Mouse (Mus musculus): ENCODE measurements around the gene Tnik.

Gene Tnik

DNA sequence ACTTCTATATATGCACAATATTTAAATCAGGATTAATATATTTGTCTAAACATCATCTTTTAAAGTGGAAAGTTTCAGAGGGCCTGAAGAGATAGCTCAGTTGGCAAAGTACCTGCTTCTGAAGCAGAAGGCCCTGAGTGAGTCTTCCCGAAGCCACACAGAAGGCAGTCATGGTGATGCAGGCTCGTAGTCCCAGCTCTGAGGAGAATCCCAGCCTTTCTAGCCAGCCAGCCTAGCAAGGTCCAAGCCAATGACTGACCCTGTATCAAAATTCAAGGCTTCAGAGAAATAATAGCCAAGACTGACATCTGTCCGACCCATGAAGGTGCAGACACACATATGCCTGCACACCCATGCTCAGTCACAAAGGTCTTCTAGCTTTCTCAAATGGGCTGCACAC, 279.9 kb downstream of the Tnik start:
- in situ Hi-C loops (cut with MboI, MseI), result no loop called here

DNA sequence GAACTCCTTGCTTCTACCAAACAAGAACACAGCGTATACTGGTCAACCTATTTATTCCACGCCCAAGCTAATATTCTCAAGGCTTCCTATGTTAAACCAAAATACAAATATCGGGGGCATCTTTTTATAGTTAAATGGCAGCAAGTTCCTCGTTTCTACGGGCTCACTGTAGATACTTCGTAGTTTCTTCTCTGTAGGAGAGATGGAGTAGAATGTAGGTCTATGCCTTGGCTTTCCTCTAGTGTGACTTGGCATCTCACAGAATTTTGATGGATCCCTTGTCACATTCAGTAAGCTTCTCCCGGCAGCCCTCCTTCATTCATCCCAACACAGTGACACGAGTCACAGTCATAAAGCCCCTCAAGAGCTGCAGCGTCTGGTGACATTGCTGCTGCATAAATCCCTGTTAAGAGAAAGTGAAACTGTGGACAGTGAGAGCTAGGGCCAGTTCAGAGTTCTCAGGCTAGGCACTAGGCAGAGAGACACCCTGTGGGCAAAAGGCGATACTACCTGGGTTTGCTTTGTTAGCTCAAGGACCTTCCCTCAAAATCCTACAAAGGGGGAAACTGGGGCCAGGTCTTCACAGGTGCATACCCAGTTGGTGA, 280.5 kb downstream of the Tnik start:
- in situ Hi-C loops (cut with MboI, MseI), result no loop called here

DNA sequence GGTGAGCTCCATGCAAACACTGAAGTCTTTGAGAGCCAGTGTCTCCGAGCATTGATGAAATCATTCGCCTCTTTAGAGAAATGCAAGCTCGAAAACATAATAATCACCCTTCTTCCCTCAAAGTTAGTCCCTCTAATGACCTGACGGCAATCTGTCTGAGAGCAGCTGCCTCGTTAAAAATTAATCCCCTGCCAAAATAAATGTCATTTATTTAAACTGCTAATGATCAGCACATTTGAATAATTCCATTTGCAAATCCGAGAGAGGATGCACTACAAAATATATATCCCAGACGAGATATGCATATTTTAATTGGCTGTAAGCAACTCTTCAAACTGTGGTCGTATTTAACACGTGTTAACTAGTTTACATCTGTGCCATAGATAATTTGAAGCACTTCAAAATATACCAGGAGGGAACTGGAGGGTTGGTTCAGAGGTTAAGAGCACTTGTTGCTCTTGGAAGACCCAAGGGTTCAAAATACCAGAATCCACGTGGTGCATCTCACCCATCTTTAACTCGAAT, 281.4 kb downstream of the Tnik start:
- in situ Hi-C loops (cut with MboI, MseI), result no loop called here

DNA sequence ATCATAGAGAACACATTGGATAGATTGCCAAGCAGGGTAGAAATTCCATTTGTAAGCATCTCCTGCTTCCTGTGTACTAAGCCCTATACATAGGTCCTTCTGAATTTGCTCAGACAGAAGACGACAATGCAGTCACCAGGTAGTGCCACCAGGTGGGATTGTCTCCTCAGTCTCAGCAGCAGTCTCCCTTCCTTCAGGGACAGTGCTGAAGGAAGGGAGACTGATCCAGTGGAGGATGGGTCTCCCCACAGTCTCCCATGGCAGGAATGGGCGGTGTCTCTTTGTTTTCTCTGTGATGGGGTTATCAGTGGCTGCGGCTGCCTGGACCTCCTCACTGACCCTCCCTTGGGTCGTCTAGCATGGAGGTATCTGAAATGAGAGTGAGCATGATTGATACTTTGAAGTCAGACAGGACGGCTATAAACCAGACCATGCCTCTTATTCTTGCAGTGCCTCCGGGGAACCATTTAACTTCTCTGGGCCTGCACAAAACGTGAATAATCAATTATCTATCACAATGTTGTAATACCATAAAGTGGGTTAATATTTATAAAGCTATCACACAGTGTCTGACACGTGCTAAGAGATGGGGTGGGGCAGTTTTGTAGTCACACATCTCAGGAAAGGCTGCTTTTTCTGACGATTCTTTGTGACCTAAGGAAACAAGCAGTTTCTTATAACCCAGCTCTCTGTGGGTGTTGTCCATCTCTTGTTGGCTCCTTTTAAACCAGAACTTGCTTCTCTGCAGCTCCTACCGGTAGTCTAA, 285.1 kb downstream of the Tnik start:
- in situ Hi-C loops (cut with MboI, MseI), result loop anchor here (5.0 kb wide), 1 partner anchor 381 kb away; no protein-coding TSS in a partner anchor

DNA sequence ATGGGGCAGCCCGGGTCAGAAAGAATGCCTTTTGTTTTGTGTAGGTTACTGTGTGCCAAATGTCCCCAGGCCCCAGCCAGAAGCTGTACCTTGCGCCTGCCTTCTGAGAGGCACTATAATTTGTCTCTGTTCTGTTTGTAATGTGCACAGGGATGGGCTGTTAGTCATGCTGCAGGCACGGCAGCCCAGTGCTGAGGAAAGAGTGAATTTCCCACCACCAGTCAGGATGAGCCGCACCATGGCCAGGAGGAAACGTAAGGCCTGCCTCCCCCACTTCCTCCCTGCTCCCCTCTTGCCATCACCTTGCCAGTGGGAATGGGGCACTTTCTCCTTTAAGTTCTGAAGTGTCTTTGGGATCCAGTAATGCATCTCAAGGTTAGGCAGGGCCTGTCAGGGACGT, 286.4 kb downstream of the Tnik start:
- in situ Hi-C loops (cut with MboI, MseI), result loop anchor here (5.0 kb wide), 1 partner anchor 382 kb away; no protein-coding TSS in a partner anchor

DNA sequence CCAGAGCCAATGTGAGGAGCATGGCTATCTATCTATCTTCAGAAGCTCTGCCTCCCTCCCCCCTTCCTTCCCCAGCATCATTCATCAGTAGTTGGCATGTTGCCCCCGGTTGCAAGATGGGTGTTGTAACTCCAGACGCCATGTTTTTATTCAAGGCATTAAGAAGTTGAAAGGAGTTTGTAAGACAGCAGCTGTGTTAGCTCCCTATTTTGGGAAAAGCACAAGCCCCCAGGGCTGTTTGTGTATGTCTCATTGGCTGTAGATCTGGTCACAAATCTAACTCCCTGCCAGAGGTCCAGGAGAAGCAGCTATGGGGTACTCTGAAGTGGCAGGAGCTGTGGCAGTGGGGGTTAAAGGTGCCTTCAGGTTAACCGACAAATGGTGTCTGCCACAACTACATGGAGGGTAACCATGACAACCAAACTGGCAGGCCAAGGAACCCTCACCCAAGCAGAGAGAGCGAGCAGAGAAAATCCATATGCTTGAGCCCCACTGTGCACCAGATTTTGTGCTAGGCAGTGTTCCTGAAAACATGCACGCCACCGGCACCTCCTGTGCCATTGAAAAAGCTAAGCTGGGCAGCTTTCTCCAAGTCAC, 287.6 kb downstream of the Tnik start:
- in situ Hi-C loops (cut with MboI, MseI), result loop anchor here (25.0 kb wide), 1 partner anchor 1063 kb away; no protein-coding TSS in a partner anchor

DNA sequence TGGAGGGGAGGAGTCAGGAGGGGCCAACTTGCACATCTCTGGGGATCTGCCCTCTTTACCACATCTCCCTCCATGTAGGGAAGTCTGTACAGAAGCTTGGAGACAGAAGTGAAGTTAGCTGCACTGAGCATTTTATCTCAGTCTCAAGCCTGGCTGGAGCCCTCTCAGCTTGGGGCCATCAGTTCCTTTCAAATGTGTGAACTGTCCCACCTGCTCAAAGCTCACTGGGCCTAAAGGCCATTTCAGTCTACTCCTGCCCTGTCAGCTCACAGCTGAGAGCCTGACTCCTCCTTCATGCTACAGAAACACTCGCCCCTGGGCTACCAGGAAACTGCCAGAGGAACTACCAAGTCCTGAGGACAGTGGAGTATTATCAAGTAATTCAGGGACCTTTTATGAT, 288.7 kb downstream of the Tnik start:
- in situ Hi-C loops (cut with MboI, MseI), result loop anchor here (25.0 kb wide), 1 partner anchor 1064 kb away; no protein-coding TSS in a partner anchor

DNA sequence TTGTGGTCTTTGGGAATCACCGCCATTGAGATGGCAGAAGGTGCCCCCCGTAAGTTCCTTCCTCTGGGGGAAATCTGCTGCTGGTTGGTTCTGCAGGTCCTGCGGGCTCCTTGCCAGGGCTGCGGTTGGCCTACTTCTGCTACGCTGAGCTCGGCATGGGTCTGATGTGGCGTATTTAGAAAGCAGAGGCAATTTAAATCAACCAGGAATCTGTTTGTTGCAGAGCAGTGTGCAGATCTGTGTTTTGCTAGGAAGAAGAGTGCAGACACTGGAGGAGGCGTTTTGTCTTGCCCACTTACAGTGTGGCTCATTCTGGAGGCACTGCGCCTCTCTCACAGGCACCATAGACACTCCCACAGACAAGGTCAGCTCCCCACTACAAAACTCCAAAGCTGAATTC, 291.9 kb downstream of the Tnik start:
- in situ Hi-C loops (cut with MboI, MseI), result loop anchor here (25.0 kb wide), 1 partner anchor 1068 kb away; no protein-coding TSS in a partner anchor

DNA sequence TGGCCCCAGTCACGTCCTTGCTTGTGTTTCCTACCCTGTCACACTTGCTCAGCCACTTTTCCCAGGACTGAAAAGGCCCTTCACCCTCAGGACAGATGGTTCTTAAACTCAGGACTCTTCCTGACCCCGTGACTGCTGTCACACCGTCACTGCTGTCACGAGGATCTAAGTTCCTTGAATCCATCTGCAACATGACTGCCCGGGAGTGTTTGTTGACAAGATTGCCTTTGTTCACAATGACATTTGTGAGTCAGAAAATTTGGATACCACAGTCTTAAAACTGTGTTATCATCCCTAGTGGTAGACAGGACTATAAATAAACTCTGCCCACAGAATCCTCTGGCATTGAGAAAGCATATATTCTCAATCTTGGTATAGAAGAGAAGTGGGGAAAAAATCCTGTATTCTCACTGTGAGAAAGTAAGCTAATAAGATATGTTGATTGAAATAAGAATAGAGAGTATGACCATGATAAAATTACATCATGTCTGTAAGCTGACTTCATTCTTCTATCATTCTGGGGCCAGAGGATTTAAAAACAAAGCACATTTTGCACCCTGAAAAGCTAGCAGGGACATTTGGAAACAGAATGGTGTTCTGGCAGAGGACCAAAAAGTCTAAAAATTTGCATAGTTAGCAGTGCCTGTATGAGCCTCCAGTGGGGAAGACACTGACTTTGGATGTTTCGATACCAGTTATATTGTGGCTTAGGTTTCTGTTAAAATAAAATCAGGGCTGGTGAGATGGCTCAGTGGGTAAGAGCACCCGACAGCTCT, 293.0 kb downstream of the Tnik start:
- in situ Hi-C loops (cut with MboI, MseI), result loop anchor here (25.0 kb wide), 1 partner anchor 1069 kb away; no protein-coding TSS in a partner anchor

DNA sequence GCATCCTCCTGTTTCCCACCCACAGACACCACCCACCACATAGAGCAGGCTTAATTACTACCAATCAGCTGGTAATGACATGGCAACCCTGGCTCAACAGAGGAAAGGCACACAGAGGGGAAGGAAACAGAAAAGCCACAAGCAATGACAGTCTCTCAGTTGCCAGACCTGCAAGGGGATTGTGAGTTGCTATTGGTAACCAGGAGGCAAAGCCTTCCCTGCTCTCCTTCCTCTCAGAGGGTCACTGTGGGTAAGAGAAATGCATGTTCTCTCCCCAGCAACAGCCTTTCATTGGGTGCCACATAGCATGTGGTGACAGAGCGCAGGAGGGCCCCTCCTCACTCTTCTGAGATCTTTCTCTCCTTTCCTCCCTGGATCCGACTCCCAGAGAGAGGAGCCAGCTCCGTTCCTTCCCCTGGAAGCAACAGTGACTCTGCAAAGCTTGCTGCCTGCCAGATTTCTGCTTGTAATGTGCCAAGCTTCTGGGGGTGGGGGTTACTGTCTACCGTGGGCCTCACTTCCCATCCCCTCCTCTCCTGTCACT, 295.4 kb downstream of the Tnik start:
- in situ Hi-C loops (cut with MboI, MseI), result loop anchor here (25.0 kb wide), 1 partner anchor 1071 kb away; no protein-coding TSS in a partner anchor

DNA sequence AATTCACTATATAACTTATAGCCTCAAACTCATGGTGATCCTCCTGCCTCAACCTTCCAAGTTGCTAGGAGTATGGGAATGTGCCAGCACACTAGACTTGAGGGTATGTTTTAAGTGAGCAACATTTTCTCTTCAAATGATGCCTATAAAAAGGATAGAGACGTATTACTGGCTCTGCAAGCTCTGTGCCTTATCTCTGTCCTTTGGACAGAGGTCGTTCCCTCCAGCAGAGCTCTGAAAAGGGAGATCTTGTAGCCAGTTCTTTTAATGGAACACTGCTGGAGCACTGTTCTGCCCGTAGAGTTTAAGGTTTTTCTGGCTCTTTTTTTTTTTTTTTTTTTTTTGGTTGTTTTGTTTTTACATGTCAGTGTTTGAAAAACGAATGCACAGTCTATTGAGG, 298.4 kb downstream of the Tnik start:
- in situ Hi-C loops (cut with MboI, MseI), result loop anchor here (10.0 to 25.0 kb wide), 2 partner anchors 183 to 1074 kb away; no protein-coding TSS in a partner anchor

DNA sequence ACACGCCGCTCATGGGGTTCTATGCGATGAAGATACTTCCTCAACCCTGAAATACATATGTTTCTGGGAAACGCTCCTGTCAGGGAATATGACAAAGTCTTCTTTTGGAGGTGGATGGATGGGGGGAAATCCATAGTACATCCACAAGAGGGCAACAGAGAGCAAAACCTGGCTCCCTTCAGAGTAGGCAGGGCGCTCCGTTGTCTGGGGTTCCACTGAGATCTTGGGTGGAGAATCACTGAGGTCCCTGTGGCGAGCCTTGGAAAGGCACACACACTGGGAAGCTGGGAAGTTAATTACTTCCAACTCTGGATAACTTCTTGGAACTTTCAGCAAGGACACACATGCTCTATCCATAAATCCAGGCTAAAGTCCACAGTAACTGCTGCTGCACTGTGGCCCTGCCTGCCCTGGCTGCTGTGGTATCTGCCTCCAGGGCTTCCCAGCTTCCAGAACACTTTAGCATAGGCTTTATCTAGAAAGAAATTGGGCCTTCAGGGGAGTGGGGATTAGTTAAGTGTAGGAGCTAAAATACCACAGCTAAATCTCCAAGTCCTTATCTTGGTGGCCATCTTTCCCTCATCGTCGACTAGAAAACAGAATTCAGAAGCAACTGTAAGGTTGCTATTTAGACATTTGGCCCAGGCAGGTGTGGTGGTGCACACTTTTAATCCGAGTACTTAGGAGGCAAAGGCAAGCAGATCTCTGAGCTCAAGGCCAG, 299.8 kb downstream of the Tnik start:
- in situ Hi-C loops (cut with MboI, MseI), result loop anchor here (10.0 to 25.0 kb wide), 2 partner anchors 182 to 1075 kb away; no protein-coding TSS in a partner anchor

DNA sequence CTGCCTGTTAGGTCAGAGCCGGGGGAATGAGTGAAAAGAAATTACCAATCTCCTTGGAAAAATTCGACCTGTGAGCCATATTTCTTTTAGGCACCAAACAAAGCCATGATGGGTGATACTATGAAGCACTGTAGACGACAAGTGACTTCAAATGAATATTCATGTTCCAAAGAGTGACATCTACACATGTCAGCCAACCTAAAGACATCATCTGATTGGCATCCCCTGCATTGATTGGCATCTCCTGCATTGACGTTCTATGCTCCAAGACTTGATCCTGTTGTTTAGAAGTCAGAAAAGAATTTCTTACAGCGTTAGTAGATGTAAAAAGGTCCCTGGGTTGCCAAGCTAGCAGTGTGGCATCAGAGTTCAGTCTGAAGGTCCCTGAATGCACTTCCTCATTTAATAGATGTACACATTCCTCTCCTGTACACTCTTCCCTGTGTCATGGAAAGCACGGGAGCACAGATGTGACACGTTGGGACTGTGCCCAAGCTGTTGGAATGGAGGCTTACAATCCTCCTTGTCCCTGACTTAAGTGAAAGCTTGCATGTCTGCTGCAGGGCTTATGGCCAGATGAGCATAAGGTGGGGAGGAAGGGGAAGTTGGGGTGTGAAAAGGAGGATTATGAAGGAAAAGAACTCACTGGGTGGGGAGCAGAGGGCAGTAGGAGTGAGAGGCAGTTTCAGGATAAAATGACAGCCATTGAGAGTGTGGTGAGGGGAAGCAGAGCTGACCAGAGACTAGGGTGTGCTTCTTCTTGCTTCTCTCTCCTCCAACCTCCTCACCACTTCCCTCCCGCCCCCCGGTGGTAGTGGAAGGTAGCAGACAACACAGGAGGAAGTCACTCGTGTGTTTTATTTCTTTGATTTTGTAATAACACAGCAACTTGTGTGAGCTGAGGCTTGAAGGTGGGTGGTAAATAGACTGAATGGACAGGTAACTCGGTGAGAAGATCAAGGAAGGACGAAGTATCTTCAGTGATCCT, 301.6 kb downstream of the Tnik start:
- in situ Hi-C loops (cut with MboI, MseI), result loop anchor here (10.0 to 25.0 kb wide), 2 partner anchors 180 to 1077 kb away; no protein-coding TSS in a partner anchor

DNA sequence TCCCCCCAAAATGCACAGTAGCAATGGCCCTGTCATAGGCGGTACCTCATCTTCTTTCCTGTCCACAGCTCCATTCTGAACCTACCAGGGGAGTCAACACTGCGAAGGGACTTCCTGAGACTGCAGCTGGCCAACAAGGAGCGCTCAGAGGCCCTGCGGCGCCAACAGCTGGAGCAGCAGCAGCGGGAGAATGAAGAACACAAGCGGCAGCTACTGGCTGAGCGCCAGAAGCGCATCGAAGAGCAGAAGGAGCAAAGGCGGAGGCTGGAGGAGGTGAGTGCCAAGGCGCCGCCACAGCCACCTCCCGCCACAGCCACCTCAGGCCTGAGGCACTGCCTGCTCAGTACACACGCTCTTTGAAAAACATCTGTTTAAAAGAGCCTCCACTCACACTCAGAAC, 314.3 kb downstream of the Tnik start:
- in situ Hi-C loops (cut with MboI, MseI), result no loop called here

DNA sequence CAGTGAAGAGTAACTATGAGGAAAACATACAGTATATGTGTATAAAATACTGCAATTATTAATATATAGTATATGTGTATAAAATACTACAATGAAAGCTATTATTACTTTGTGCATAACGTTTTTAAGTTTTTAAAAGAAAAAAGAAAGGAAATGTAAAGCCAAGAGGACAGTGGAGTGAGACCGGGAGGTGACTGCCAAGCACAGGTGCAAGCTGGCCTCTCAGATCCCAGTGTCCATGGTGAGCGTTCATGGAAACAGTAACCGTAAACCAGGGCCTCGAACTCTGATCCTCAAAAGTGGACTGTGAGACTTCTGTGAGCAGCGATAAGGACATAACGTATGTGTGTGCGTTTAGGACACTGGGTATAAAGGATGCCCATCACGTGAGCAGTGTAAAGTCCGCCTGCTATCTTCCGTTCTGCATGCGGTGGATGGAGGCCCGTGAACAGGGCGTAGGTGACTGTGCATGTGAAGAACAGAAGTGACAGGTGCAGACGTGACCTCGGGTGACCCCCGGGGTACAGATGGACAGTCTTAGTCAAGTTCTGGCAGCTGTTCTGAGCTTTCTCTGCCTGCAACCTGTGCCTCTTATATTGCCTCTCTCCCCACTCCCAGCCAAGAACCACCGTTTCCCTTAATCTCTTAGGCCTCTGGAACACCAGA, 316.1 kb downstream of the Tnik start:
- in situ Hi-C loops (cut with MboI, MseI), result no loop called here

DNA sequence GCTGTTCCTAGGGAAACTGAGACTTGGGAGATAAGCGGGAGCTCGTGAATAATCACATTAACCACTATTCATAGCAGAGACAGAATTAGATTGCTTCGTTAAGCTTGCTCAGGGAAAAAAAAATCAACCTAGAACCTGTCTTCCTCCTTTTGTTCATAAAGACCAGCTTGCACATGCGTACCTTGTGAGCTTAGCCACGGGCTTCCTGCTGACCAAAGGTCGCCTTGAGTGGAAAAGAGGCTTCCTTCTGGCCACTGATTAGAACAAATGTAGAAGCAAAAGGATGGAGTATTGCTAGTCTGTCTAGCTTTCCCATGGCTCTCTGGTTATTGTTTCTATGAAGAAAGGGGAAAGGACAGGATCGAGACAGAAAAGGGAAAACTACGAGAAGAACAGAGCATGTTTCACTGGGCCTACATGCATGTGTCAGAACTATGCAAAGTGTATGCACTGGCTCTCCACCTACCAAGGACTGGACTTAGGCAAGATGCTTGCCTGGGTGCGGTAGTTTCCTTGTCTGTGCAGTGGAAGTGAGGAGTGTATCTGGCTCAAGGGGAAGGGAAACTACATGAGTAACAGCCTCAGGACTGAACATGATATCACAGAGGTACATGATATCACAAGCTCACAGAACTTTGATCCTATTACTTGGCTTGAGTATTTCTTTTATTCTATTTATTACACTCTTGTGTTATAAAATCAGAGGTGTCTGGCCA, 322.9 kb downstream of the Tnik start:
- in situ Hi-C loops (cut with MboI, MseI), result no loop called here

DNA sequence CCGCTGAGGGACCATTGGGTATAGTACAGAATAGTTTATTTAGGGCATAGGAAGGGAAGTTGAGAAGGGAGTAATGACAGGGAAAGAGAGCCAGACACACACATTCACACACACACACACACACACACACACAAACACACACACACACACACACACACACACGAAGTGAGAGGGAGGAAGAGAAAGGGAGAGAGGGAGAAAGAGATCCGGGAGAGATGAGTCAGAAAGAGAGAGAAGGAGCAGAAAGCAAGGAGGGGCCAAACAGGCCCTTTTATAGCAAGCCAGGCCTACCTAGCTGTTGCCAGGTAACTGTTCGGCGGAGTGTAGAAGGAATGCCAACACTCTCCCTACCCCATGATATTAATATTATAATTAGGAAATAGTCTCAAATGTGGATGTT, 324.8 kb downstream of the Tnik start:
- in situ Hi-C loops (cut with MboI, MseI), result no loop called here

DNA sequence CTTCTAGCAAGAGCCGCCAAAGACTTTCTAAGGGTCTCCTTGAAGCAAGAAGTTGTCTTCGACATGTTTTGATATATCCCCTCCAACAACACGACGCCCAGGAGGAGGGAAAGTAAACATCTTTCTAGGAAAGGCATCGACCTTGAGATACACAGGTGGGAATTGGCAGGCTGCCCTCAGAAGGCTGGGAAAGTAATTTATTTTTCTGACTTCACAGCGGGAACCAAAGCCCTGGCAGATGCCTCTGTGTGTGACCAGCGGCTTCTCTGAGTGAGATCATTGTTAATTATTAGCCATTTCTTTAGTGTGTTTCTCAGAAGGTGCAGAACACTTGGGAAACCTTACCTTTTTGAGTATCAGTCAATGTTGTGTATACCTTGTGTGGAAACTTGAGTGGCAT, 328.3 kb downstream of the Tnik start:
- in situ Hi-C loops (cut with MboI, MseI), result no loop called here
